Mouse (Mus musculus): ENCODE measurements around the gene Mettl2. TPM values are rescaled to one million over a fixed set of nuclear protein-coding genes. Genes with fewer than 3 reads are reported as not detected.

The Mettl2 gene
- polyA plus RNA-seq, 1 experiment: 10.0 TPM

DNA sequence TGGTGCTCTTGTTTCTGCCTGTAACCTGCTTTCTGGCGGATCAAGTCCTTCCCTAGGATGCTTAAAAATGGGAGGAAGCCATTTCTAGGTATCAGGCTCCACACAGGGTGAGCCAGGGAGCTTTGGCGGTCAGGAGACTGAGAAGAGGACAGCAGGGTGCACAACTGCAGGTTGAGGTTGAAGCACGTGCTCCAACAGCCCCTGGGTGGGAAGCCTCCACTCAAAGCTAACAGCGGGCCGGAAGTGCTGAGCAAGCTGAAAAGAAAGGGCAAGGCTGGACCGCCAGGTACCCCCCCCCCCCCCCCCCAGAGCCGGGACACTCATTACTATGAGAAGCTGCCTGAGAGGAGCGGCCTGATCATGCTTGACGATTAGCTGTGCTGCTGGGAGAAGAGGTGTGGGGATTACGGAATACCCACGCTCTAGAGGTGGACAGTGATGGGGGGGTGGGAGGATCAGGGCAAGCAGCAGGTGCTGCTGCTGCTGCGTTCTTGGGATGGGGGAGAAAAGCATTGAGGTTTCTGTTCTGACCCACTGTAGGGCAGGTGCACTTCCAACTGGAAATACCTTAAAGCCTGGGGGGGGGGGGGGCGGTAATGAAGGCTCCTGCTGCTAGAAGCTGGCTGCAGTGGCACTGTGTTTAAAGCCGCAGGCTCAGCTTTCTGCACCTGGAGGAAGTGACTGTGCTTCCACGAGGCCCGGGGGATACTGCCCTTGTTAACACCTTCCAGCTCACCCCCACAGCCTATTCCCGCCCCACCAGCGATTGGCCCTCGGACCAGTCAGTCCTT is 25.2 kb downstream of the Mettl2 start:
- TF ChIP-seq CTCF (IDR thresholded peaks at IDR 0.05; ENCODE audit: insufficient read depth, low read length) (no peak), POLR2A (IDR thresholded peaks at IDR 0.05; ENCODE audit: borderline replicate concordance, extremely low read depth, low read depth, low read length) (no peak)
- Histone ChIP-seq H3K4me3 (replicated peaks; ENCODE audit: extremely low read depth, low read depth, low read length) (no peak overlapping the region), H3K4me1 (ENCODE audit: control insufficient read depth, insufficient read depth, low read length) (peaks cover 3% of the 10 kb centered on the region; the same call in 1 of the 2 replicates)
- DNase-seq: no peak
- 25% methylated on average over 19 of the region's 19 CpGs for WGBS

DNA sequence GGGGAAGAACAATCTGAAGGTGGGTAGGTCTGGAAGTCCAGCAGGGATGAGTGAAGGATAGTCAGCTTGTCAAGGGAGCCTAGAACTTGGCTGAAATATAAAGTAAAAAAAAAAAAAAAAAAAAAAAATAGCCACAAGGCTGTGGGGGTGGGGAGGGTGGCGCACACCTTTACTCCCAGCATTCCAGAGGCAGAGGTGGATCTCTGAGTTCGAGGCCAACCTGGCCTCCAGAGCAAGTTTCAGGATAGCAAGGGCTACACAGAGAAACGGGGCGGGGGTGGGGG is 25.7 kb downstream of the Mettl2 start:
- 67% methylated on average over 3 of the region's 4 CpGs for WGBS
- no peak for DNase-seq
- TF ChIP-seq CTCF (IDR thresholded peaks at IDR 0.05; ENCODE audit: insufficient read depth, low read length) (no peak), POLR2A (IDR thresholded peaks at IDR 0.05; ENCODE audit: borderline replicate concordance, extremely low read depth, low read depth, low read length) (no peak)
- Histone ChIP-seq H3K4me3 (replicated peaks; ENCODE audit: extremely low read depth, low read depth, low read length) (no peak overlapping the region), H3K4me1 (ENCODE audit: control insufficient read depth, insufficient read depth, low read length) (peaks cover 3% of the 10 kb centered on the region; the same call in 1 of the 2 replicates)

GRCm38 (mm10) chr11:105152357-105152899 is 26.2 kb downstream of the Mettl2 start:
- WGBS: 66% methylated on average over 11 of the region's 11 CpGs
- no peak overlapping the region for H3K4me3 ChIP-seq (replicated peaks; ENCODE audit: extremely low read depth, low read depth, low read length)
- TF ChIP-seq POLR2A (IDR thresholded peaks at IDR 0.05; ENCODE audit: borderline replicate concordance, extremely low read depth, low read depth, low read length) (no peak), CTCF (IDR thresholded peaks at IDR 0.05; ENCODE audit: insufficient read depth, low read length) (no peak)
- DNase-seq: no peak
- peaks cover 3% of the 10 kb centered on the region; the same call in 1 of the 2 replicates for H3K4me1 ChIP-seq (ENCODE audit: control insufficient read depth, insufficient read depth, low read length)

DNA sequence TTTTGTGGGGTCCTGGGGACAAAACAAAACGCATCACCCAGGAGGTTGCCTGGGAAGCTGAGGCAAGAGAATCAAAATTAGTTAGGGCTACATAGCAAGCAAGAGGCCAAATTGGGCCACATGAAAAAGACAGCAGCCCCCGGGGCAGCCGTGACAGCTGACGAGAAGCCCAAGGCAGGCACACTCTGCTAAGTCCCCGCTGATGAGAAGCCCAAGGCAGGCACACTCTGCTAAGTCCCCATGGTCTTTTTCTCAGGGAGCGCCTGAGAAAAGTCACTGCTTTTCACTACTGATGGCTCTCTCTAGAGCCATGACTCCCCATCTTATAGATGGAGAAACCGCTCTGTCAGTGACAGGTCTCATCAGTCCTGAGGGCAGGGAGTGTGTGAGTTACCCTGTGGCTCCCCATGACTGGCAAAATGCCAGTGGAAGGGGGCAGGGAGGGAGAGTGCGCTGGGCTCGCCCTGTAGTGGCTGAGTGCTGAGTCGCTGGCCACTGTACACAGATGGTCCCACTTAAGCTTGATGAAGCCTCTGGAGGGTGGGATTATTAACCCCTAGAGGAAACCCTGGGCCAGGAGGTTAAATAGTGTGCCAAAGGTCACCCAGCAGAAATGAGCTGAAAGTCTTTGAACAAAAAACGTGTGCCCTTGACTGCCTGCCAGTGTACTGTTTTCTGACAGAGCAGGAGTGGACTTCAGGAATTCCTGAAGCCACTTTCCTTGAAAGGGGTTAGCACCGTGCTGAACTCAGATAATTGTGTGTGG is 27.0 kb downstream of the Mettl2 start:
- 21% methylated on average over 12 of the region's 12 CpGs for WGBS
- peak; percentile 45 for DNase-seq
- Histone ChIP-seq H3K4me1 (ENCODE audit: control insufficient read depth, insufficient read depth, low read length) (peaks cover 3% of the 10 kb centered on the region; the same call in 1 of the 2 replicates), H3K4me3 (replicated peaks; ENCODE audit: extremely low read depth, low read depth, low read length) (no peak overlapping the region)
- no peak for TF ChIP-seq POLR2A (IDR thresholded peaks at IDR 0.05; ENCODE audit: borderline replicate concordance, extremely low read depth, low read depth, low read length)
- no peak for TF ChIP-seq CTCF (IDR thresholded peaks at IDR 0.05; ENCODE audit: insufficient read depth, low read length)

- TF ChIP-seq POLR2A (IDR thresholded peaks at IDR 0.05; ENCODE audit: borderline replicate concordance, extremely low read depth, low read depth, low read length) (no peak), CTCF (IDR thresholded peaks at IDR 0.05; ENCODE audit: insufficient read depth, low read length) (no peak)
- no peak overlapping the region for H3K4me3 ChIP-seq (replicated peaks; ENCODE audit: extremely low read depth, low read depth, low read length)
- 27% methylated on average over 4 of the region's 4 CpGs for WGBS
- H3K4me1 ChIP-seq (ENCODE audit: control insufficient read depth, insufficient read depth, low read length): peaks cover 3% of the 10 kb centered on the region; the same call in 1 of the 2 replicates
- no peak for DNase-seq
These were observed 29.7 kb downstream of the Mettl2 start for GRCm38 (mm10) chr11:105155915-105156314.

DNA sequence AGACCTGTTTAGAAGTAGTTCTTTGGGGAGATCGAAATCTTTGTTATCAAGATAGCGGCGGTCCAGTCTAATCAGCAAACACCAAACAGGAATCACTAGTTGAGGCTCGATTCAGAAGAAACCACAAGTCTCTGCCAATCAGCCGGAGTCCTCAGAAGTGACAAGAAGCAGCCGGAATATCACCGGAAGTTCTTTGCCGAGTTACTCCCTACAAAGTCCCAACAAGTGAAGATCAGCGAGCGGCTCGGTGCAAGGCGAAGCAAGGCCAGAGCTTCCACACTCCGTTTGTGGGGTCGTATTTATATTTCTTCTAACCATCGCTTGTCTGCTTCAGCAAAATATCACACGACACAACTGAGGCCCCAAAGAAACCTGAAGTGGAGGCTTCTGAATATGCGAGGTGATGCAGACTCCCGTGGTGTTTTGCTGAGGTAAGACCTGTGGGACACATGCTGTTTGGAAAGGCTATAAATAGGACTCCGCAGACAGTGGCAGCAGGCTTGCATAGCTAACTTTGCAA is 30.6 kb downstream of the Mettl2 start:
- WGBS: 75% methylated on average over 19 of the region's 19 CpGs

GRCm38 (mm10) chr11:105158047-105158446 is 31.8 kb downstream of the Mettl2 start:
- H3K4me3 ChIP-seq (replicated peaks; ENCODE audit: extremely low read depth, low read depth, low read length): no peak overlapping the region
- DNase-seq: no peak
- TF ChIP-seq POLR2A (IDR thresholded peaks at IDR 0.05; ENCODE audit: borderline replicate concordance, extremely low read depth, low read depth, low read length) (no peak), CTCF (IDR thresholded peaks at IDR 0.05; ENCODE audit: insufficient read depth, low read length) (no peak)
- H3K4me1 ChIP-seq (ENCODE audit: control insufficient read depth, insufficient read depth, low read length): peaks cover 3% of the 10 kb centered on the region; the same call in 1 of the 2 replicates

More for the DNA sequence above, 30.6 kb downstream of the Mettl2 start:
- H3K4me3 ChIP-seq (replicated peaks; ENCODE audit: extremely low read depth, low read depth, low read length): no peak overlapping the region
- H3K4me1 ChIP-seq (ENCODE audit: control insufficient read depth, insufficient read depth, low read length): peaks cover 3% of the 10 kb centered on the region; the same call in 1 of the 2 replicates
- no peak for DNase-seq
- no peak for TF ChIP-seq CTCF (IDR thresholded peaks at IDR 0.05; ENCODE audit: insufficient read depth, low read length)
- TF ChIP-seq POLR2A (IDR thresholded peaks at IDR 0.05; ENCODE audit: borderline replicate concordance, extremely low read depth, low read depth, low read length): no peak

DNA sequence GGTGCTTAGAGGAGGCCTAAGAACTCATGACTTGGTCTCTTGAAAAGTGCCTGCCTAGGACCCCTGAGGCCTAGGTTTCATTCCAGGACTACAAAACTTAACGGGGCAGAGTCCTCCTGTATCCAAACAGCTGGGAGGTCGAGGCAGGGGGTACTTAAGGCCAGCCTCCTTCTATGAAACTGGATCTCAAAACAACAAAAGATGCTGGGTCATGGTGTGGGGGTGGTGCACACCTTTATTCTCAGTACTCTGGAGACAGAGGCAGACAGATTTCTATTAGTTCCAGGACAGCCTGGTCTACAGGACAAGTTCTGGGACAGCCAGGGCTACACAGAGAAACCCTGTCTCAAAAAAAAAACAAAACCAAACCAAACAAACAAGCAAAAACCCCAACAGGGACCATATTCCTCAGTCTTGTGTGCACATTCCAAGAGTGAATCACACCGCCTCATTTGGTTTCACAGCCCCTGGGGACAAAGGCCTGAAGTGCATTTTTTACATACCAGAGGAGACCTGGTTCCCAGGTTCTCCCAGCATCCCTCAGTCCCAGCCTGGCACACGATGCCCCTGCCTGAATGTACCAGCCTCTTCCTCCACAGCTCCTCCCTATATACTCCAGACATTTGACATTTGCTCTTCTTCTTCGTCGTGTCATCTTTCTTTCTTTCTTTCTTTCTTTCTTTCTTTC is 33.6 kb downstream of the Mettl2 start:
- WGBS: 54% methylated on average over 6 of the region's 6 CpGs
- H3K4me1 ChIP-seq (ENCODE audit: control insufficient read depth, insufficient read depth, low read length): no peaks in the 10 kb centered on the region
- TF ChIP-seq POLR2A (IDR thresholded peaks at IDR 0.05; ENCODE audit: borderline replicate concordance, extremely low read depth, low read depth, low read length) (no peak), CTCF (IDR thresholded peaks at IDR 0.05; ENCODE audit: insufficient read depth, low read length) (no peak)
- DNase-seq: no peak
- no peak overlapping the region for H3K4me3 ChIP-seq (replicated peaks; ENCODE audit: extremely low read depth, low read depth, low read length)

- 94% methylated on average over 2 of the region's 2 CpGs for WGBS
- Histone ChIP-seq H3K4me3 (replicated peaks; ENCODE audit: extremely low read depth, low read depth, low read length) (no peak overlapping the region), H3K4me1 (ENCODE audit: control insufficient read depth, insufficient read depth, low read length) (no peaks in the 10 kb centered on the region)
- no peak for DNase-seq
- TF ChIP-seq POLR2A (IDR thresholded peaks at IDR 0.05; ENCODE audit: borderline replicate concordance, extremely low read depth, low read depth, low read length): no peak
- TF ChIP-seq CTCF (IDR thresholded peaks at IDR 0.05; ENCODE audit: insufficient read depth, low read length): no peak
These were observed 35.2 kb downstream of the Mettl2 start for GRCm38 (mm10) chr11:105161411-105161810.

Measured in lung, adult 2 months (tissue).